Mouse (Mus musculus) heart, embryonic 16.5 days (tissue): Measurements from ENCODE around the gene Dnajb6. TPM values are rescaled to one million over a fixed set of nuclear protein-coding genes. Genes with fewer than 3 reads are reported as not detected.

ENCODE experiments used
- ATAC-seq: fragments of 200-750 bp; cut with Nextera tagmentation; replicated peaks from 2 replicates; pipeline ENCODE4 v1.8.0; 2017; ENCODE audit warnings: moderate number of reproducible peaks; ENCODE audit not compliant: insufficient read depth, low FRiP score; ENCODE audit errors: extremely low read depth
- H3K27ac ChIP-seq: fragments of 300-500 bp; sonication (generic); 2 replicates; pipeline ENCODE4 v1.5.1; 2014; ENCODE audit warnings: mild to moderate bottlenecking, low read length, control low read depth, moderate library complexity
- H3K27me3 ChIP-seq: fragments of 300-500 bp; sonication (generic); 2 replicates; pipeline ENCODE4 v1.6.1; 2014; ENCODE audit warnings: low read length, mixed read lengths; ENCODE audit not compliant: control insufficient read depth, insufficient read depth
- H3K36me3 ChIP-seq: fragments of 300-500 bp; sonication (generic); 2 replicates; pipeline ENCODE4 v1.6.1; 2014; ENCODE audit not compliant: control insufficient read depth, insufficient read depth
- H3K4me1 ChIP-seq: fragments of 300-500 bp; sonication (generic); 2 replicates; pipeline ENCODE4 v1.6.1; 2014; ENCODE audit warnings: low read length, mixed read lengths; ENCODE audit not compliant: control insufficient read depth, insufficient read depth
- H3K4me2 ChIP-seq: fragments of 300-500 bp; sonication (generic); 2 replicates; pipeline ENCODE4 v1.6.1; 2014; ENCODE audit warnings: low read depth, mild to moderate bottlenecking, control low read depth, low read length
- H3K4me3 ChIP-seq: fragments of 300-500 bp; sonication (generic); 2 replicates; pipeline ENCODE4 v1.5.1; 2014; ENCODE audit warnings: mild to moderate bottlenecking, control low read depth, low read length
- H3K9ac ChIP-seq: fragments of 300-500 bp; sonication (generic); 2 replicates; pipeline ENCODE4 v1.6.1; 2014; ENCODE audit warnings: low read length, control low read depth
- H3K9me3 ChIP-seq: fragments of 300-500 bp; sonication (generic); replicated peaks from 2 replicates; pipeline ENCODE4 v1.6.1; 2016; ENCODE audit warnings: low read length; ENCODE audit not compliant: control insufficient read depth
- WGBS: fragments of 180-500 bp; shearing (Covaris S2); extraction: QIAGEN DNeasy Blood & Tissue Kit; methylation state at CpG from one replicate; pipeline ENCODE4 v1.1.7; 2014; 5-methylcytosine and 5-hydroxymethylcytosine counted together
- polyA plus RNA-seq: library from polyadenylated mRNA; unstranded; fragments of >200 nt; fragmentation: Nextera tagmentation; extraction: Ambion mirVana; gene quantifications from 2 replicates; pipeline ENCODE4 v1.2.1, GENCODE M21; 2015

Gene Dnajb6
- polyA plus RNA-seq, 1 experiment from 2014 or later, result 96.2 TPM

- 59% methylated on average over 8 of the region's 8 CpGs for WGBS
- Histone ChIP-seq H3K9me3 (no peaks in the 10 kb centered on the region), H3K4me3 (no peak overlapping the region), H3K9ac (no peak overlapping the region), H3K27ac (no peak overlapping the region), H3K4me1 (no peaks in the 10 kb centered on the region), H3K27me3 (no peaks in the 10 kb centered on the region), H3K36me3 (no peaks in the 10 kb centered on the region), H3K4me2 (no peak overlapping the region)
- ATAC-seq, result no peak
Observed at GRCm38 (mm10) chr5:29852376-29852775, 116.9 kb downstream of the Dnajb6 start.

GRCm38 (mm10) chr5:29853035-29853434, 117.5 kb downstream of the Dnajb6 start:
- H3K4me1 ChIP-seq, result no peaks in the 10 kb centered on the region
- H3K9me3 ChIP-seq, result no peaks in the 10 kb centered on the region
- ATAC-seq, result no peak
- H3K36me3 ChIP-seq, result no peaks in the 10 kb centered on the region
- no peak overlapping the region for H3K27ac ChIP-seq
- WGBS, result 70% methylated on average over 1 of the region's 1 CpGs
- H3K9ac ChIP-seq, result no peak overlapping the region
- H3K4me2 ChIP-seq, result no peak overlapping the region
- no peaks in the 10 kb centered on the region for H3K27me3 ChIP-seq
- H3K4me3 ChIP-seq, result no peak overlapping the region

- H3K27ac ChIP-seq, result no peak overlapping the region
- no peaks in the 10 kb centered on the region for H3K4me1 ChIP-seq
- no peak overlapping the region for H3K4me3 ChIP-seq
- H3K36me3 ChIP-seq, result no peaks in the 10 kb centered on the region
- no peak for ATAC-seq
- H3K9ac ChIP-seq, result no peak overlapping the region
- H3K4me2 ChIP-seq, result no peak overlapping the region
- no peaks in the 10 kb centered on the region for H3K27me3 ChIP-seq
- H3K9me3 ChIP-seq, result no peaks in the 10 kb centered on the region
- 65% methylated on average over 5 of the region's 5 CpGs for WGBS
Observed at GRCm38 (mm10) chr5:29854376-29854775, 118.9 kb downstream of the Dnajb6 start.

- Histone ChIP-seq H3K4me2 (no peak overlapping the region), H3K27ac (no peak overlapping the region), H3K27me3 (no peaks in the 10 kb centered on the region), H3K4me3 (no peak overlapping the region), H3K9ac (no peak overlapping the region), H3K4me1 (no peaks in the 10 kb centered on the region), H3K36me3 (no peaks in the 10 kb centered on the region), H3K9me3 (no peaks in the 10 kb centered on the region)
- WGBS, result 73% methylated on average over 1 of the region's 1 CpGs
- ATAC-seq, result no peak
Observed at GRCm38 (mm10) chr5:29854971-29855370, 119.5 kb downstream of the Dnajb6 start.

GRCm38 (mm10) chr5:29861522-29861921, 126.0 kb downstream of the Dnajb6 start:
- Histone ChIP-seq H3K4me1 (peaks cover 8% of the 10 kb centered on the region), H3K36me3 (no peaks in the 10 kb centered on the region), H3K4me2 (no peak overlapping the region), H3K27ac (no peak overlapping the region), H3K9me3 (no peaks in the 10 kb centered on the region), H3K9ac (no peak overlapping the region), H3K4me3 (no peak overlapping the region), H3K27me3 (no peaks in the 10 kb centered on the region)
- no peak for ATAC-seq
- WGBS, result 72% methylated on average over 3 of the region's 3 CpGs

GRCm38 (mm10) chr5:29862388-29862787, 126.9 kb downstream of the Dnajb6 start:
- no peak overlapping the region for H3K9ac ChIP-seq
- H3K4me2 ChIP-seq, result no peak overlapping the region
- 88% methylated on average over 5 of the region's 5 CpGs for WGBS
- no peaks in the 10 kb centered on the region for H3K27me3 ChIP-seq
- H3K36me3 ChIP-seq, result no peaks in the 10 kb centered on the region
- no peak for ATAC-seq
- no peaks in the 10 kb centered on the region for H3K9me3 ChIP-seq
- no peak overlapping the region for H3K4me3 ChIP-seq
- H3K4me1 ChIP-seq, result peaks cover 8% of the 10 kb centered on the region
- no peak overlapping the region for H3K27ac ChIP-seq

GRCm38 (mm10) chr5:29864291-29864737, 128.8 kb downstream of the Dnajb6 start:
- Histone ChIP-seq H3K27me3 (no peaks in the 10 kb centered on the region), H3K4me1 (peaks cover 8% of the 10 kb centered on the region), H3K9ac (no peak overlapping the region), H3K36me3 (no peaks in the 10 kb centered on the region), H3K4me3 (no peak overlapping the region), H3K4me2 (no peak overlapping the region), H3K27ac (peak overlapping the region; percentile 6), H3K9me3 (no peaks in the 10 kb centered on the region)
- no peak; the same call in 1 of the 2 replicates for ATAC-seq
- 55% methylated on average over 4 of the region's 4 CpGs for WGBS

- no peak overlapping the region for H3K4me2 ChIP-seq
- no peak overlapping the region for H3K4me3 ChIP-seq
- peaks cover 8% of the 10 kb centered on the region for H3K4me1 ChIP-seq
- WGBS, result 53% methylated on average over 4 of the region's 4 CpGs
- ATAC-seq, result 0 out of 2 replicates have a peak, but pooled peaks have one; percentile 41
- H3K36me3 ChIP-seq, result no peaks in the 10 kb centered on the region
- H3K27me3 ChIP-seq, result no peaks in the 10 kb centered on the region
- H3K27ac ChIP-seq, result peak overlapping the region; percentile 48
- no peak overlapping the region for H3K9ac ChIP-seq
- no peaks in the 10 kb centered on the region for H3K9me3 ChIP-seq
Observed at GRCm38 (mm10) chr5:29864994-29865393, 129.5 kb downstream of the Dnajb6 start.
